In genomic region chr16:20097711-20098374, GRCm38 (mm10) we compare ENCODE assay signal across 8 mouse cellular contexts. TPM values are rescaled to one million over a fixed set of nuclear protein-coding genes. Genes with fewer than 3 reads are reported as not detected.
DNase-seq lines count a peak whose midpoint lies in the region; ATAC-seq and TF ChIP-seq lines count a peak whose summit lies in the region.

No protein-coding gene starts in this region.

- H3K36me3 ChIP-seq in CH12.LX (replicated peaks in 1 of 2; ENCODE audit: control insufficient read depth in 1 of 2, insufficient read depth in 1 of 2, low read length in 1 of 2) = peaks cover 0 to 14% of the 10 kb centered on the region in 2 experiments
- H3K36me3 ChIP-seq in forebrain, embryonic 12.5 days (replicated peaks) = 0 out of 2 replicates have a peak, but pooled peaks cover 6% of the 10 kb centered on the region
- 0 out of 2 replicates have a peak, but pooled peaks cover 3% of the 10 kb centered on the region for H3K36me3 ChIP-seq in liver, postnatal 0 days (replicated peaks; ENCODE audit: insufficient read depth, low read length)
- no peaks in the 10 kb centered on the region for H3K36me3 ChIP-seq in neural tube, embryonic 14.5 days (ENCODE audit: control insufficient read depth, insufficient read depth, low read length)

- peak overlapping the region; percentile 66 for H3K9ac ChIP-seq in CH12.LX (ENCODE audit: insufficient read depth, low read depth)
- H3K9ac ChIP-seq in forebrain, embryonic 12.5 days = peak overlapping the region; percentile 93
- peak overlapping the region; percentile 95 for H3K9ac ChIP-seq in liver, postnatal 0 days (replicated peaks)
- H3K9ac ChIP-seq in neural tube, embryonic 14.5 days (replicated peaks; ENCODE audit: low read depth, low read length) = peak overlapping the region; percentile 98

- dilution Hi-C loops in CH12.LX (cut with MboI; ENCODE audit: extremely low pct_ligation_motif_present, extremely low pct_unique_long_range_greater_than_20kb, low sequenced_read_pairs) = no loop called here

- DNase-seq in CH12.LX (ENCODE audit: extremely low read depth) = peak; percentile 98
- DNase-seq in c-Kit-positive CD71-positive TER-119-negative erythroid progenitor cells, embryonic 14.5 days (ENCODE audit: low read depth) = peak; percentile 79
- peak; percentile 96 to 97 for DNase-seq in heart, postnatal 10 days
- DNase-seq in large intestine, adult 2 months (ENCODE audit: low read depth, low spot score) = peak; percentile 62
- DNase-seq in liver, postnatal 0 days = peak; percentile 95
- DNase-seq in testis, postnatal 10 days (ENCODE audit: low spot score) = peak; percentile 90

- H3K4me1 ChIP-seq in CH12.LX (ENCODE audit: control insufficient read depth in 1 of 2, insufficient read depth in 2 of 2) = peaks cover 0 to 20% of the 10 kb centered on the region in 2 experiments; a peak in 2 of 4 replicates
- no peaks in the 10 kb centered on the region for H3K4me1 ChIP-seq in forebrain, embryonic 12.5 days
- H3K4me1 ChIP-seq in liver, postnatal 0 days (ENCODE audit: insufficient read depth) = 0 out of 2 replicates have a peak, but pooled peaks cover 3% of the 10 kb centered on the region
- H3K4me1 ChIP-seq in neural tube, embryonic 14.5 days (ENCODE audit: control insufficient read depth, insufficient read depth, low read length) = peaks cover 4% of the 10 kb centered on the region; the same call in 1 of the 2 replicates

- no peak for TF ChIP-seq RAD21 in CH12.LX (IDR thresholded peaks at IDR 0.05; ENCODE audit: low read depth, low read length)

- H3K4me2 ChIP-seq in CH12.LX (ENCODE audit: insufficient read depth, low read depth, poor library complexity, severe bottlenecking) = peak overlapping the region; percentile 53; the same call in 1 of the 2 replicates
- H3K4me2 ChIP-seq in forebrain, embryonic 12.5 days = peak overlapping the region; percentile 62
- peak overlapping the region; percentile 79 for H3K4me2 ChIP-seq in liver, postnatal 0 days (ENCODE audit: low read depth, low read length)
- H3K4me2 ChIP-seq in neural tube, embryonic 14.5 days (ENCODE audit: low read depth, low read length) = peak overlapping the region; percentile 60

- H3K27me3 ChIP-seq in CH12.LX (replicated peaks) = no peaks in the 10 kb centered on the region
- no peaks in the 10 kb centered on the region for H3K27me3 ChIP-seq in forebrain, embryonic 12.5 days
- no peaks in the 10 kb centered on the region for H3K27me3 ChIP-seq in liver, postnatal 0 days (ENCODE audit: insufficient read depth, low read length)
- H3K27me3 ChIP-seq in neural tube, embryonic 14.5 days (ENCODE audit: control insufficient read depth, insufficient read depth, low read length) = no peaks in the 10 kb centered on the region

- no peaks in the 10 kb centered on the region; the same call in 1 of the 2 replicates for H3K79me2 ChIP-seq in CH12.LX (replicated peaks; ENCODE audit: control insufficient read depth, extremely low read depth, insufficient read depth, poor library complexity, severe bottlenecking)

- peak; percentile 52 for TF ChIP-seq POLR2A in CH12.LX (IDR thresholded peaks at IDR 0.05; ENCODE audit: low read depth, low read length)

- TF ChIP-seq CTCF in CH12.LX (conservative IDR thresholded peaks at IDR 0.05 in 1 of 2, IDR thresholded peaks at IDR 0.05 in 1 of 2; ENCODE audit: low read depth in 2 of 2, low read length in 2 of 2) = no peak
- TF ChIP-seq CTCF in liver, postnatal 0 days (IDR thresholded peaks at IDR 0.05; ENCODE audit: low read depth) = no peak

- H3K27ac ChIP-seq in CH12.LX (ENCODE audit: insufficient read depth, low read depth) = peak overlapping the region; percentile 90
- H3K27ac ChIP-seq in forebrain, embryonic 12.5 days = peak overlapping the region; percentile 99
- peak overlapping the region; percentile 100 for H3K27ac ChIP-seq in liver, postnatal 0 days (ENCODE audit: low read depth)
- H3K27ac ChIP-seq in neural tube, embryonic 14.5 days (ENCODE audit: low read depth, low read length) = peak overlapping the region; percentile 99

- intact Hi-C loops in heart, postnatal 10 days (cut with DNase I) = loop anchor here (5.0 to 10.0 kb wide), 3 partner anchors 116 to 191 kb away; partner anchors contain the start of gene Klhl6

- ATAC-seq in forebrain, embryonic 12.5 days (ENCODE audit: low FRiP score) = peak; percentile 90
- ATAC-seq in liver, postnatal 0 days = peak; percentile 90
- peak; percentile 85 for ATAC-seq in neural tube, embryonic 14.5 days (ENCODE audit: low read depth)

- H3K4me3 ChIP-seq in CH12.LX (replicated peaks in 1 of 3; ENCODE audit: low read depth in 2 of 3, low read length in 2 of 3, poor library complexity in 1 of 3) = peak overlapping the region; percentile 71 to 87 (median 80)
- peak overlapping the region; percentile 93 for H3K4me3 ChIP-seq in forebrain, embryonic 12.5 days (replicated peaks)
- H3K4me3 ChIP-seq in liver, postnatal 0 days (ENCODE audit: low read depth, low read length) = peak overlapping the region; percentile 87
- H3K4me3 ChIP-seq in neural tube, embryonic 14.5 days (ENCODE audit: low read depth, low read length) = peak overlapping the region; percentile 65

- TF ChIP-seq EP300 in CH12.LX (IDR thresholded peaks at IDR 0.05; ENCODE audit: low read length) = 0 out of 2 replicates have a peak, but pooled peaks have one; percentile 33
- TF ChIP-seq EP300 in liver, postnatal 0 days (IDR thresholded peaks at IDR 0.05; ENCODE audit: low read depth) = peak; percentile 66; the same call in 1 of the 2 replicates

- under 1% methylated on average over 61 of the region's 61 CpGs for WGBS in forebrain, embryonic 12.5 days
- under 1% methylated on average over 61 of the region's 61 CpGs for WGBS in large intestine, adult 2 months
- WGBS in liver, postnatal 0 days (ENCODE audit: insufficient replicate concordance) = under 1% methylated on average over 53 of the region's 61 CpGs
- WGBS in neural tube, embryonic 14.5 days = 1% methylated on average over 61 of the region's 61 CpGs

- H3K9me3 ChIP-seq in CH12.LX (replicated peaks; ENCODE audit: low read length) = peaks cover 18% of the 10 kb centered on the region
- H3K9me3 ChIP-seq in forebrain, embryonic 12.5 days = 0 out of 2 replicates have a peak, but pooled peaks cover 4% of the 10 kb centered on the region
- H3K9me3 ChIP-seq in liver, postnatal 0 days (ENCODE audit: low read length) = no peaks in the 10 kb centered on the region
- H3K9me3 ChIP-seq in neural tube, embryonic 14.5 days (ENCODE audit: control insufficient read depth, low read length) = no peaks in the 10 kb centered on the region

- in situ Hi-C loops in CH12.LX (cut with MboI; ENCODE audit: low pct_ligation_motif_present, low pct_unique_long_range_greater_than_20kb, low sequenced_read_pairs) = loop anchor here (10.0 to 25.0 kb wide), 3 partner anchors 123 to 361 kb away; no protein-coding TSS in a partner anchor

TF ChIP-seq in CH12.LX, 34 proteins besides CTCF, POLR2A, EP300 and RAD21 (continues in another document):
- peak; percentile 90 for TF ChIP-seq MAZ (IDR thresholded peaks at IDR 0.05; ENCODE audit: low read depth, low read length)
- TF ChIP-seq JUN (IDR thresholded peaks at IDR 0.05; ENCODE audit: insufficient read depth, low read depth, low read length) = no peak
- TF ChIP-seq UBTF (IDR thresholded peaks at IDR 0.05; ENCODE audit: low read depth, low read length) = peak; percentile 88; the same call in 1 of the 2 replicates
- TF ChIP-seq NRF1 (IDR thresholded peaks at IDR 0.05; ENCODE audit: low read depth, low read length) = no peak; the same call in 1 of the 2 replicates
- TF ChIP-seq CHD2 (IDR thresholded peaks at IDR 0.05; ENCODE audit: low read length) = peak; percentile 66
- peak; percentile 63; the same call in 1 of the 2 replicates for TF ChIP-seq ETS1 (conservative IDR thresholded peaks at IDR 0.05; ENCODE audit: low read depth, low read length)
- no peak for TF ChIP-seq KAT2A (IDR thresholded peaks at IDR 0.05; ENCODE audit: insufficient replicate concordance, low read length)
- TF ChIP-seq IRF4 (IDR thresholded peaks at IDR 0.05; ENCODE audit: low read depth, low read length) = peak; percentile 85
- peak; percentile 1; the same call in 1 of the 2 replicates for TF ChIP-seq MAX (IDR thresholded peaks at IDR 0.05; ENCODE audit: low read length)
- no peak for TF ChIP-seq POLR2AphosphoS2 (IDR thresholded peaks at IDR 0.05; ENCODE audit: low read depth, low read length)
- TF ChIP-seq USF2 (conservative IDR thresholded peaks at IDR 0.05; ENCODE audit: low read depth, low read length) = peak; percentile 40
- TF ChIP-seq HCFC1 (IDR thresholded peaks at IDR 0.05; ENCODE audit: low read depth, low read length) = peak; percentile 46; the same call in 1 of the 2 replicates
- peak; percentile 47; the same call in 1 of the 2 replicates for TF ChIP-seq TCF12 (IDR thresholded peaks at IDR 0.05; ENCODE audit: low read depth, low read length)
- peak; percentile 94 for TF ChIP-seq SIN3A (IDR thresholded peaks at IDR 0.05; ENCODE audit: low read length)
- no peak for TF ChIP-seq SMC3 (IDR thresholded peaks at IDR 0.05; ENCODE audit: low read depth, low read length)
- peak; percentile 47; the same call in 1 of the 2 replicates for TF ChIP-seq CHD1 (IDR thresholded peaks at IDR 0.05; ENCODE audit: low read depth, low read length)
- TF ChIP-seq PAX5 (IDR thresholded peaks at IDR 0.05; ENCODE audit: low read length) = no peak
- TF ChIP-seq ELF1 (IDR thresholded peaks at IDR 0.05; ENCODE audit: low read depth, low read length) = peak; percentile 80
- TF ChIP-seq USF1 (IDR thresholded peaks at IDR 0.05; ENCODE audit: low read depth, low read length) = peak; percentile 70

RNA-seq across cellular contexts. Expression of gene Klhl24, which starts 0.5 kb away (rescaled TPM):
- total RNA-seq in CH12.LX (2012; rRNA removed) = 8.1 and 19.6 TPM in 2 replicates
- total RNA-seq in CH12.LX (2014; rRNA removed) = 31.1 and 33.5 TPM in 2 replicates
- polyA plus RNA-seq in CH12.LX (2012; ENCODE audit: insufficient read length, low read depth) = 14.9 and 15.9 TPM in 2 replicates
- 53.0 and 64.5 TPM in 2 replicates for polyA plus RNA-seq in forebrain, embryonic 12.5 days (2016; fragmentation: Nextera tagmentation; extraction: Ambion mirVana)
- total RNA-seq in heart, postnatal 10 days (2021) = 100 to 1,000 TPM; 153 to 179 TPM
- polyA plus RNA-seq in large intestine, adult 2 months (2012; rRNA removed) = 4.0 and 6.4 TPM in 2 replicates
- polyA plus RNA-seq in liver, postnatal 0 days (2015; fragmentation: Nextera tagmentation; extraction: Ambion mirVana) = 10.5 and 12.1 TPM in 2 replicates
- polyA plus RNA-seq in neural tube, embryonic 14.5 days (2014; fragmentation: Nextera tagmentation; extraction: Ambion mirVana) = 57.9 and 59.4 TPM in 2 replicates

RNA-seq across cellular contexts. Expression of gene Yeats2, which starts 43.0 kb away (rescaled TPM):
- total RNA-seq in CH12.LX (2012; rRNA removed) (33.2 and 33.5 TPM in 2 replicates), CH12.LX (2014; rRNA removed) (23.6 and 24.0 TPM in 2 replicates)
- polyA plus RNA-seq in CH12.LX (2012; ENCODE audit: insufficient read length, low read depth) = 37.1 and 42.6 TPM in 2 replicates
- polyA plus RNA-seq in forebrain, embryonic 12.5 days (2016; fragmentation: Nextera tagmentation; extraction: Ambion mirVana) = 48.6 and 51.1 TPM in 2 replicates
- total RNA-seq in heart, postnatal 10 days (2021) = 10 to 100 TPM; 25.3 to 30.1 TPM
- polyA plus RNA-seq in large intestine, adult 2 months (2012; rRNA removed) = 7.3 and 14.2 TPM in 2 replicates
- polyA plus RNA-seq in liver, postnatal 0 days (2015; fragmentation: Nextera tagmentation; extraction: Ambion mirVana) = 1.6 and 2.0 TPM in 2 replicates
- polyA plus RNA-seq in neural tube, embryonic 14.5 days (2014; fragmentation: Nextera tagmentation; extraction: Ambion mirVana) = 25.7 and 31.5 TPM in 2 replicates

Comparison
In these comparisons a context has a peak if more than half of its experiments do, and no peak if none do; other contexts are left out.
1. Peak in every context shown above with its lines: DNase-seq, ATAC-seq, H3K4me3 ChIP-seq and H3K27ac ChIP-seq.